Mouse (Mus musculus) neural tube, embryonic 13.5 days (tissue): ENCODE measurements around the gene Olfr577. TPM values are rescaled to one million over a fixed set of nuclear protein-coding genes. Genes with fewer than 3 reads are reported as not detected.

Source experiments
- polyA plus RNA-seq: library from polyadenylated mRNA; unstranded; fragments of >200 nt; fragmentation: Nextera tagmentation; extraction: Ambion mirVana; gene quantifications from 2 replicates; pipeline ENCODE4 v1.2.1, GENCODE M21; 2015

Gene Olfr577
- polyA plus RNA-seq, 1 experiment from 2014 or later, result not detected

Other genes with a start within 250 kb of the Olfr577 start
- gene Olfr559, start 248.5 kb downstream of the Olfr577 start, polyA plus RNA-seq, result not detected in 2 replicates
- gene Olfr560, start 216.6 kb downstream of the Olfr577 start, polyA plus RNA-seq, result not detected in 2 replicates
- gene Olfr78, start 216.5 kb downstream of the Olfr577 start, polyA plus RNA-seq, result 0.27 and 0.44 TPM in 2 replicates
- 0.46 TPM in 1 of 2 replicates, not detected in the other for gene Olfr561, start 204.7 kb downstream of the Olfr577 start, polyA plus RNA-seq
- gene Olfr564, start 172.5 kb downstream of the Olfr577 start, polyA plus RNA-seq, result not detected in 2 replicates
- 0.31 and 0.50 TPM in 2 replicates for gene Olfr566, start 117.2 kb downstream of the Olfr577 start, polyA plus RNA-seq
- gene Olfr568, start 98.8 kb downstream of the Olfr577 start, polyA plus RNA-seq, result not detected in 2 replicates
- not detected in 2 replicates for gene Olfr569, start 85.1 kb downstream of the Olfr577 start, polyA plus RNA-seq
- gene Olfr570, start 81.4 kb downstream of the Olfr577 start, polyA plus RNA-seq, result not detected in 2 replicates
- gene Olfr571, start 58.4 kb downstream of the Olfr577 start, polyA plus RNA-seq, result 0.04 TPM in 1 of 2 replicates, not detected in the other
- not detected in 2 replicates for gene Olfr572, start 51.5 kb downstream of the Olfr577 start, polyA plus RNA-seq
- not detected in 2 replicates for gene Olfr573-ps1, start 33.4 kb downstream of the Olfr577 start, polyA plus RNA-seq
- not detected in 2 replicates for gene Olfr574, start 27.5 kb downstream of the Olfr577 start, polyA plus RNA-seq
- gene Olfr575, start 17.2 kb downstream of the Olfr577 start, polyA plus RNA-seq, result not detected in 2 replicates
- not detected in 2 replicates for gene Olfr576, start 13.3 kb downstream of the Olfr577 start, polyA plus RNA-seq
- not detected in 2 replicates for gene Olfr578, start 13.4 kb upstream of the Olfr577 start, polyA plus RNA-seq
- gene Olfr582, start 62.1 kb upstream of the Olfr577 start, polyA plus RNA-seq, result not detected in 2 replicates
- gene Olfr583, start 75.4 kb upstream of the Olfr577 start, polyA plus RNA-seq, result not detected in 2 replicates
- not detected in 2 replicates for gene Olfr584, start 105.9 kb upstream of the Olfr577 start, polyA plus RNA-seq
- not detected in 2 replicates for gene Olfr585, start 121.8 kb upstream of the Olfr577 start, polyA plus RNA-seq
- gene Olfr586, start 149.7 kb upstream of the Olfr577 start, polyA plus RNA-seq, result not detected in 2 replicates
- gene Olfr588-ps1, start 164.9 kb upstream of the Olfr577 start, polyA plus RNA-seq, result not detected in 2 replicates
- not detected in 2 replicates for gene Olfr589, start 180.4 kb upstream of the Olfr577 start, polyA plus RNA-seq
- not detected in 2 replicates for gene Olfr591, start 202.4 kb upstream of the Olfr577 start, polyA plus RNA-seq
- not detected in 2 replicates for gene Olfr592, start 208.9 kb upstream of the Olfr577 start, polyA plus RNA-seq
- gene Olfr593, start 235.9 kb upstream of the Olfr577 start, polyA plus RNA-seq, result not detected in 2 replicates
- not detected in 2 replicates for gene Olfr594, start 241.1 kb upstream of the Olfr577 start, polyA plus RNA-seq